Mouse (Mus musculus) T-helper 17 cell (primary cell): ENCODE measurements around the gene Stt3b.
"Not testable (repeated sequence)": the region's sequence is repeated elsewhere in the genome, so short reads cannot be mapped to it uniquely, and the experiment has no call there.

Experiments
- in situ Hi-C, 2 experiments: fragments of 300-600 bp; cut with MboI, MseI; formaldehyde crosslinking; loops; 1 replicate in 1 of 2; 2 replicates in 1 of 2; pipeline ENCODE4 v1.15.1; 2025; ENCODE audit warnings: high pct_unique_total_duplicates in 2 of 2

Stt3b gene

GRCm38 (mm10) chr9:115273095-115273649 lies 37.0 kb downstream of the Stt3b start:
- in situ Hi-C loops = no loop called here

GRCm38 (mm10) chr9:115272451-115272850 lies 37.8 kb downstream of the Stt3b start:
- in situ Hi-C loops = not testable (repeated sequence)

GRCm38 (mm10) chr9:115271556-115271955 lies 38.7 kb downstream of the Stt3b start:
- in situ Hi-C loops = no loop called here

GRCm38 (mm10) chr9:115261896-115262295 lies 48.3 kb downstream of the Stt3b start:
- in situ Hi-C loops = no loop called here

- in situ Hi-C loops = no loop called here
Observed at GRCm38 (mm10) chr9:115261456-115261855, 48.8 kb downstream of the Stt3b start.

GRCm38 (mm10) chr9:115260464-115260863 lies 49.8 kb downstream of the Stt3b start:
- in situ Hi-C loops = no loop called here

- in situ Hi-C loops = loop anchor here in 1 of 2 experiments (5.0 kb wide), 1 partner anchor 98 kb away; no protein-coding TSS in a partner anchor
Observed at GRCm38 (mm10) chr9:115259866-115260265, 50.4 kb downstream of the Stt3b start.

- in situ Hi-C loops = loop anchor here in 1 of 2 experiments (5.0 kb wide), 1 partner anchor 96 kb away; no protein-coding TSS in a partner anchor
Observed at GRCm38 (mm10) chr9:115257733-115258286, 52.4 kb downstream of the Stt3b start.

- in situ Hi-C loops = no loop called here
Observed at GRCm38 (mm10) chr9:115249145-115249544, 61.1 kb downstream of the Stt3b start.

GRCm38 (mm10) chr9:115245092-115245491 lies 65.1 kb downstream of the Stt3b start:
- in situ Hi-C loops = no loop called here

GRCm38 (mm10) chr9:115243630-115244029 lies 66.6 kb downstream of the Stt3b start:
- in situ Hi-C loops = loop anchor here in 1 of 2 experiments (5.0 kb wide), 1 partner anchor 81 kb away; no protein-coding TSS in a partner anchor

- in situ Hi-C loops = loop anchor here in 1 of 2 experiments (5.0 kb wide), 1 partner anchor 78 kb away; no protein-coding TSS in a partner anchor
Observed at GRCm38 (mm10) chr9:115239861-115240260, 70.4 kb downstream of the Stt3b start.

GRCm38 (mm10) chr9:115237943-115238342 lies 72.3 kb downstream of the Stt3b start:
- in situ Hi-C loops = no loop called here

- in situ Hi-C loops = no loop called here
Observed at GRCm38 (mm10) chr9:115236352-115236841, 73.8 kb downstream of the Stt3b start.

- in situ Hi-C loops = no loop called here
Observed at GRCm38 (mm10) chr9:115234561-115234960, 75.7 kb downstream of the Stt3b start.

- in situ Hi-C loops = no loop called here
Observed at GRCm38 (mm10) chr9:115233721-115234120, 76.5 kb downstream of the Stt3b start.

GRCm38 (mm10) chr9:115231476-115231875 lies 78.7 kb downstream of the Stt3b start:
- in situ Hi-C loops = no loop called here

GRCm38 (mm10) chr9:115230141-115230540 lies 80.1 kb downstream of the Stt3b start:
- in situ Hi-C loops = no loop called here

GRCm38 (mm10) chr9:115229676-115230075 lies 80.5 kb downstream of the Stt3b start:
- in situ Hi-C loops = no loop called here

GRCm38 (mm10) chr9:115229145-115229544 lies 81.1 kb downstream of the Stt3b start:
- in situ Hi-C loops = no loop called here

- in situ Hi-C loops = no loop called here
Observed at GRCm38 (mm10) chr9:115224744-115225354, 85.4 kb downstream of the Stt3b start.

- in situ Hi-C loops = no loop called here
Observed at GRCm38 (mm10) chr9:115221265-115221664, 89.0 kb downstream of the Stt3b start.

GRCm38 (mm10) chr9:115220466-115220865 lies 89.8 kb downstream of the Stt3b start:
- in situ Hi-C loops = no loop called here
